Mouse (Mus musculus) myocyte (in vitro differentiated cells): ENCODE measurements around the gene Cap2.

Source experiments
- E2F4 ChIP-seq: IDR thresholded peaks from one replicate; pipeline ENCODE4 v1.6.1; 2011; ENCODE audit warnings: mild to moderate bottlenecking, control low read depth, moderate library complexity; ENCODE audit not compliant: insufficient read depth
- MAX ChIP-seq: IDR thresholded peaks from one replicate; pipeline ENCODE4 v1.6.1; 2011; ENCODE audit warnings: low read depth, mild to moderate bottlenecking, control low read depth
- POLR2A ChIP-seq: IDR thresholded peaks from one replicate; pipeline ENCODE4 v1.6.1; 2011; ENCODE audit warnings: low read depth, mild to moderate bottlenecking, control low read depth, moderate library complexity; ENCODE audit not compliant: insufficient read length
- SRF ChIP-seq: IDR thresholded peaks from one replicate; pipeline ENCODE4 v1.6.1; 2011; ENCODE audit warnings: low read depth; ENCODE audit not compliant: control insufficient read depth, insufficient read length
- TCF12 ChIP-seq: IDR thresholded peaks from one replicate; pipeline ENCODE4 v1.6.1; 2011; ENCODE audit warnings: mild to moderate bottlenecking, control low read depth; ENCODE audit not compliant: poor library complexity, insufficient read depth, severe bottlenecking
- USF1 ChIP-seq: IDR thresholded peaks from one replicate; pipeline ENCODE4 v1.6.1; 2011; ENCODE audit warnings: low read depth, mild to moderate bottlenecking, control low read depth, moderate library complexity

DNA sequence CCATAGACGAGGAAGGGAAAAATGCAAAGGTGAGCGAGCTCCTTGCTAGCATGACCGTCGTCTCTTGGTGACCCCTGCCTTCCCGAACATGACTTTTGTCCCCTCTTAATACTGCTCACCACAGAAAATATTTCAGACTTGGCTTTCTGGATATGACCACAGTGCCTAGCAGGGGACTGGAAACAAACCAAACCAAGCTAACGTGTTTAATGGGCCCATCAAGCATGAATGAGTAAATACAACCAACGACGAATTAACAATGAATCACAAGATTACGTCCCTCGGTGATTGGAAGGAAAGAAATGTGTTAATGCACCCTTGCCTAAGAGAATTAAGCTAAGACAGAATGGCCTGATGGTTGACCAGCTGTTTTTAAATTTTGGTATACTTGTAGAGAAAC lies 13.9 kb downstream of the Cap2 start:
- TF ChIP-seq MAX (no peak), TCF12 (no peak), E2F4 (no peak), POLR2A (no peak), SRF (no peak), USF1 (no peak)
